Mouse (Mus musculus) C2C12 (cell line): ENCODE measurements around the gene Gm49661. TPM values are rescaled to one million over a fixed set of nuclear protein-coding genes. Genes with fewer than 3 reads are reported as not detected.

Experiments
- H3K27me3 ChIP-seq: one replicate; pipeline ENCODE4 v1.6.1; 2011; ENCODE audit not compliant: control insufficient read depth, insufficient read depth, insufficient read length
- H3K36me3 ChIP-seq: one replicate; pipeline ENCODE4 v1.6.1; 2011; ENCODE audit not compliant: control insufficient read depth, insufficient read depth
- H3K4me3 ChIP-seq: one replicate; pipeline ENCODE4 v1.5.1; 2011; ENCODE audit warnings: mild to moderate bottlenecking, control low read depth; ENCODE audit not compliant: poor library complexity, insufficient read depth, severe bottlenecking
- H3K79me2 ChIP-seq: one replicate; pipeline ENCODE4 v1.6.1; 2011; ENCODE audit not compliant: control insufficient read depth, insufficient read depth
- H3K79me3 ChIP-seq: one replicate; pipeline ENCODE4 v1.6.1; 2011; ENCODE audit warnings: low read depth, control low read depth
- H3ac ChIP-seq: one replicate; pipeline ENCODE3; 2011; ENCODE audit warnings: low read depth; ENCODE audit not compliant: control insufficient read depth, insufficient read length
- CEBPB ChIP-seq: IDR thresholded peaks from one replicate; pipeline ENCODE4 v1.6.1; 2011; ENCODE audit warnings: low read depth, mild to moderate bottlenecking, control low read depth, moderate library complexity
- CTCF ChIP-seq: IDR thresholded peaks from one replicate; pipeline ENCODE4 v1.5.1; 2011; ENCODE audit not compliant: control insufficient read depth, insufficient read depth, insufficient read length
- FOSL1 ChIP-seq: IDR thresholded peaks from one replicate; pipeline ENCODE4 v1.8.0; 2011; ENCODE audit warnings: mild to moderate bottlenecking, low read length; ENCODE audit not compliant: poor library complexity, insufficient read depth, severe bottlenecking
- MAX ChIP-seq: IDR thresholded peaks from one replicate; pipeline ENCODE4 v1.6.1; 2011; ENCODE audit warnings: mild to moderate bottlenecking, control low read depth
- MYOD1 ChIP-seq: IDR thresholded peaks from one replicate; pipeline ENCODE4 v1.6.1; 2011; ENCODE audit warnings: low read depth; ENCODE audit not compliant: control insufficient read depth, insufficient read length
- MYOG ChIP-seq: IDR thresholded peaks from one replicate; pipeline ENCODE4 v1.6.1; 2011; ENCODE audit not compliant: control insufficient read depth, insufficient read length; ENCODE audit errors: extremely low read depth
- USF1 ChIP-seq: IDR thresholded peaks from one replicate; pipeline ENCODE4 v1.6.1; 2011; ENCODE audit warnings: low read depth, mild to moderate bottlenecking, control low read depth, moderate library complexity
- polyA plus RNA-seq: library from polyadenylated mRNA; unstranded; fragments of >200 nt; fragmentation: generic; extraction: Trizol; gene quantifications from one replicate; pipeline ENCODE4 v1.2.1, GENCODE M21; 2012; ENCODE audit warnings: missing spikeins

Gene Gm49661
- polyA plus RNA-seq, 1 experiment: not detected

GRCm38 (mm10) chr8:84989810-84990209 is 20.6 kb upstream of the Gm49661 start:
- Histone ChIP-seq H3K27me3 (no peaks in the 10 kb centered on the region), H3K79me3 (no peaks in the 10 kb centered on the region), H3K36me3 (no peaks in the 10 kb centered on the region), H3K79me2 (no peaks in the 10 kb centered on the region), H3ac (peak overlapping the region; percentile 62), H3K4me3 (peak overlapping the region; percentile 35)
- TF ChIP-seq MYOD1 (no peak), CEBPB (no peak), MAX (peak; percentile 27), FOSL1 (no peak), USF1 (no peak), MYOG (no peak), CTCF (peak; percentile 88)

- TF ChIP-seq MAX (no peak), MYOG (no peak), MYOD1 (no peak), USF1 (no peak), CEBPB (no peak), FOSL1 (no peak), CTCF (no peak)
Observed at GRCm38 (mm10) chr8:84989311-84989731, 20.1 kb upstream of the Gm49661 start.

GRCm38 (mm10) chr8:84987903-84988302 is 18.7 kb upstream of the Gm49661 start:
- H3K4me3 ChIP-seq: no peak overlapping the region

More at GRCm38 (mm10) chr8:84989311-84989731, 20.1 kb upstream of the Gm49661 start:
- H3ac ChIP-seq: peak overlapping the region; percentile 8
- no peaks in the 10 kb centered on the region for H3K79me2 ChIP-seq
- no peaks in the 10 kb centered on the region for H3K27me3 ChIP-seq
- H3K79me3 ChIP-seq: no peaks in the 10 kb centered on the region
- H3K36me3 ChIP-seq: no peaks in the 10 kb centered on the region
- H3K4me3 ChIP-seq: no peak overlapping the region

GRCm38 (mm10) chr8:84987388-84987787 is 18.2 kb upstream of the Gm49661 start:
- Histone ChIP-seq H3K4me3 (no peak overlapping the region), H3K79me2 (no peaks in the 10 kb centered on the region), H3ac (no peak overlapping the region), H3K36me3 (no peaks in the 10 kb centered on the region), H3K27me3 (no peaks in the 10 kb centered on the region), H3K79me3 (no peaks in the 10 kb centered on the region)
- TF ChIP-seq CEBPB (no peak), MYOD1 (no peak), MYOG (no peak), CTCF (no peak), USF1 (no peak), FOSL1 (no peak)

More at GRCm38 (mm10) chr8:84987903-84988302, 18.7 kb upstream of the Gm49661 start:
- TF ChIP-seq CEBPB: no peak
- TF ChIP-seq USF1: no peak
- TF ChIP-seq MAX: no peak
- no peak for TF ChIP-seq CTCF
- no peak for TF ChIP-seq MYOD1
- TF ChIP-seq MYOG: no peak
- H3K36me3 ChIP-seq: no peaks in the 10 kb centered on the region
- H3K27me3 ChIP-seq: no peaks in the 10 kb centered on the region
- no peaks in the 10 kb centered on the region for H3K79me3 ChIP-seq
- H3ac ChIP-seq: no peak overlapping the region
- no peaks in the 10 kb centered on the region for H3K79me2 ChIP-seq

- TF ChIP-seq USF1 (no peak), MYOD1 (no peak), CTCF (no peak), MYOG (no peak)
- no peaks in the 10 kb centered on the region for H3K36me3 ChIP-seq
- no peaks in the 10 kb centered on the region for H3K79me2 ChIP-seq
- H3K27me3 ChIP-seq: no peaks in the 10 kb centered on the region
- H3ac ChIP-seq: peak overlapping the region; percentile 66
- H3K79me3 ChIP-seq: no peaks in the 10 kb centered on the region
- no peak overlapping the region for H3K4me3 ChIP-seq
Observed at GRCm38 (mm10) chr8:84986379-84986945, 17.2 kb upstream of the Gm49661 start.

GRCm38 (mm10) chr8:84985684-84986378 is 16.6 kb upstream of the Gm49661 start:
- Histone ChIP-seq H3K36me3 (no peaks in the 10 kb centered on the region), H3K4me3 (peak overlapping the region; percentile 16), H3K79me2 (no peaks in the 10 kb centered on the region), H3K79me3 (no peaks in the 10 kb centered on the region), H3ac (peak overlapping the region; percentile 66), H3K27me3 (no peaks in the 10 kb centered on the region)
- no peak for TF ChIP-seq CTCF
- no peak for TF ChIP-seq USF1
- peak; percentile 62 for TF ChIP-seq FOSL1
- TF ChIP-seq MAX: peak; percentile 94
- TF ChIP-seq MYOD1: peak; percentile 44
- TF ChIP-seq MYOG: no peak
- TF ChIP-seq CEBPB: no peak
